Mouse (Mus musculus): ENCODE data around the gene Utrn. TPM values are rescaled to one million over a fixed set of nuclear protein-coding genes. Genes with fewer than 3 reads are reported as not detected.

Gene Utrn
- polyA plus RNA-seq, 1 experiment: 5.7 TPM

GRCm38 (mm10) chr10:12399450-12399849 is 469.7 kb downstream of the Utrn start:
- Histone ChIP-seq H3K4me1 (ENCODE audit: control insufficient read depth, insufficient read depth, low read length) (no peaks in the 10 kb centered on the region), H3K4me3 (ENCODE audit: control insufficient read depth, low read depth, low read length) (no peak overlapping the region), H3K27ac (ENCODE audit: control insufficient read depth, insufficient read depth, low read depth, low read length) (no peak overlapping the region), H3K27me3 (ENCODE audit: control insufficient read depth, insufficient read depth, low read length) (no peaks in the 10 kb centered on the region), H3K36me3 (ENCODE audit: control insufficient read depth, insufficient read depth, low read length) (no peaks in the 10 kb centered on the region)
- TF ChIP-seq POLR2A (IDR thresholded peaks at IDR 0.05; ENCODE audit: control insufficient read depth, low read depth, low read length): no peak

GRCm38 (mm10) chr10:12380139-12380538 is 489.0 kb downstream of the Utrn start:
- H3K4me3 ChIP-seq (ENCODE audit: control insufficient read depth, low read depth, low read length): no peak overlapping the region
- H3K36me3 ChIP-seq (ENCODE audit: control insufficient read depth, insufficient read depth, low read length): no peaks in the 10 kb centered on the region
- no peak overlapping the region for H3K27ac ChIP-seq (ENCODE audit: control insufficient read depth, insufficient read depth, low read depth, low read length)
- TF ChIP-seq POLR2A (IDR thresholded peaks at IDR 0.05; ENCODE audit: control insufficient read depth, low read depth, low read length) (no peak), CTCF (IDR thresholded peaks at IDR 0.05; ENCODE audit: control insufficient read depth, insufficient read depth, insufficient replicate concordance, low read depth, low read length) (no peak)
- H3K4me1 ChIP-seq (ENCODE audit: control insufficient read depth, insufficient read depth, low read length): no peaks in the 10 kb centered on the region
- no peaks in the 10 kb centered on the region for H3K27me3 ChIP-seq (ENCODE audit: control insufficient read depth, insufficient read depth, low read length)

- Histone ChIP-seq H3K27ac (ENCODE audit: control insufficient read depth, insufficient read depth, low read depth, low read length) (no peak overlapping the region), H3K27me3 (ENCODE audit: control insufficient read depth, insufficient read depth, low read length) (no peaks in the 10 kb centered on the region), H3K4me1 (ENCODE audit: control insufficient read depth, insufficient read depth, low read length) (no peaks in the 10 kb centered on the region), H3K4me3 (ENCODE audit: control insufficient read depth, low read depth, low read length) (no peak overlapping the region), H3K36me3 (ENCODE audit: control insufficient read depth, insufficient read depth, low read length) (no peaks in the 10 kb centered on the region)
- TF ChIP-seq CTCF (IDR thresholded peaks at IDR 0.05; ENCODE audit: control insufficient read depth, insufficient read depth, insufficient replicate concordance, low read depth, low read length) (no peak), POLR2A (IDR thresholded peaks at IDR 0.05; ENCODE audit: control insufficient read depth, low read depth, low read length) (no peak)
These were observed 490.0 kb downstream of the Utrn start for GRCm38 (mm10) chr10:12379123-12379522.

GRCm38 (mm10) chr10:12377727-12378126 is 491.4 kb downstream of the Utrn start:
- Histone ChIP-seq H3K27me3 (ENCODE audit: control insufficient read depth, insufficient read depth, low read length) (no peaks in the 10 kb centered on the region), H3K36me3 (ENCODE audit: control insufficient read depth, insufficient read depth, low read length) (no peaks in the 10 kb centered on the region), H3K4me1 (ENCODE audit: control insufficient read depth, insufficient read depth, low read length) (no peaks in the 10 kb centered on the region), H3K27ac (ENCODE audit: control insufficient read depth, insufficient read depth, low read depth, low read length) (no peak overlapping the region), H3K4me3 (ENCODE audit: control insufficient read depth, low read depth, low read length) (no peak overlapping the region)
- TF ChIP-seq POLR2A (IDR thresholded peaks at IDR 0.05; ENCODE audit: control insufficient read depth, low read depth, low read length): no peak
- no peak for TF ChIP-seq CTCF (IDR thresholded peaks at IDR 0.05; ENCODE audit: control insufficient read depth, insufficient read depth, insufficient replicate concordance, low read depth, low read length)

GRCm38 (mm10) chr10:12376015-12376414 is 493.1 kb downstream of the Utrn start:
- Histone ChIP-seq H3K4me3 (ENCODE audit: control insufficient read depth, low read depth, low read length) (no peak overlapping the region), H3K27me3 (ENCODE audit: control insufficient read depth, insufficient read depth, low read length) (no peaks in the 10 kb centered on the region)
- TF ChIP-seq POLR2A (IDR thresholded peaks at IDR 0.05; ENCODE audit: control insufficient read depth, low read depth, low read length) (no peak), CTCF (IDR thresholded peaks at IDR 0.05; ENCODE audit: control insufficient read depth, insufficient read depth, insufficient replicate concordance, low read depth, low read length) (no peak)

GRCm38 (mm10) chr10:12374741-12375140 is 494.4 kb downstream of the Utrn start:
- no peak for TF ChIP-seq CTCF (IDR thresholded peaks at IDR 0.05; ENCODE audit: control insufficient read depth, insufficient read depth, insufficient replicate concordance, low read depth, low read length)
- TF ChIP-seq POLR2A (IDR thresholded peaks at IDR 0.05; ENCODE audit: control insufficient read depth, low read depth, low read length): no peak
- H3K36me3 ChIP-seq (ENCODE audit: control insufficient read depth, insufficient read depth, low read length): no peaks in the 10 kb centered on the region
- H3K27me3 ChIP-seq (ENCODE audit: control insufficient read depth, insufficient read depth, low read length): no peaks in the 10 kb centered on the region
- no peaks in the 10 kb centered on the region for H3K4me1 ChIP-seq (ENCODE audit: control insufficient read depth, insufficient read depth, low read length)
- H3K27ac ChIP-seq (ENCODE audit: control insufficient read depth, insufficient read depth, low read depth, low read length): no peak overlapping the region
- no peak overlapping the region for H3K4me3 ChIP-seq (ENCODE audit: control insufficient read depth, low read depth, low read length)

More at GRCm38 (mm10) chr10:12376015-12376414, 493.1 kb downstream of the Utrn start:
- no peak overlapping the region for H3K27ac ChIP-seq (ENCODE audit: control insufficient read depth, insufficient read depth, low read depth, low read length)
- no peaks in the 10 kb centered on the region for H3K36me3 ChIP-seq (ENCODE audit: control insufficient read depth, insufficient read depth, low read length)
- no peaks in the 10 kb centered on the region for H3K4me1 ChIP-seq (ENCODE audit: control insufficient read depth, insufficient read depth, low read length)

GRCm38 (mm10) chr10:12354556-12354955 is 514.6 kb downstream of the Utrn start:
- Histone ChIP-seq H3K4me3 (ENCODE audit: control insufficient read depth, low read depth, low read length) (no peak overlapping the region), H3K4me1 (ENCODE audit: control insufficient read depth, insufficient read depth, low read length) (no peaks in the 10 kb centered on the region), H3K27ac (ENCODE audit: control insufficient read depth, insufficient read depth, low read depth, low read length) (no peak overlapping the region), H3K36me3 (ENCODE audit: control insufficient read depth, insufficient read depth, low read length) (no peaks in the 10 kb centered on the region), H3K27me3 (ENCODE audit: control insufficient read depth, insufficient read depth, low read length) (no peaks in the 10 kb centered on the region)
- TF ChIP-seq POLR2A (IDR thresholded peaks at IDR 0.05; ENCODE audit: control insufficient read depth, low read depth, low read length): no peak
- no peak for TF ChIP-seq CTCF (IDR thresholded peaks at IDR 0.05; ENCODE audit: control insufficient read depth, insufficient read depth, insufficient replicate concordance, low read depth, low read length)

GRCm38 (mm10) chr10:12354106-12354505 is 515.1 kb downstream of the Utrn start:
- no peak overlapping the region for H3K27ac ChIP-seq (ENCODE audit: control insufficient read depth, insufficient read depth, low read depth, low read length)

More at GRCm38 (mm10) chr10:12354106-12354505, 515.1 kb downstream of the Utrn start:
- TF ChIP-seq CTCF (IDR thresholded peaks at IDR 0.05; ENCODE audit: control insufficient read depth, insufficient read depth, insufficient replicate concordance, low read depth, low read length) (no peak), POLR2A (IDR thresholded peaks at IDR 0.05; ENCODE audit: control insufficient read depth, low read depth, low read length) (no peak)
- H3K4me1 ChIP-seq (ENCODE audit: control insufficient read depth, insufficient read depth, low read length): no peaks in the 10 kb centered on the region
- H3K4me3 ChIP-seq (ENCODE audit: control insufficient read depth, low read depth, low read length): no peak overlapping the region
- no peaks in the 10 kb centered on the region for H3K27me3 ChIP-seq (ENCODE audit: control insufficient read depth, insufficient read depth, low read length)
- H3K36me3 ChIP-seq (ENCODE audit: control insufficient read depth, insufficient read depth, low read length): no peaks in the 10 kb centered on the region

Measured in testis, adult 2 months (tissue).